Mouse (Mus musculus): ENCODE measurements at regions not wholly inside any gene's neighbourhood (a gene's known extent, or its start where the extent isn't known, plus 50 kb on each side); places are given as distances from the start of the nearest gene placed in this dataset.
A peak's percentile ranks its signal among the peaks of the same experiment; 100 is the strongest.

GRCm38 (mm10) chr9:101342887-101343286, 91.3 kb upstream of the Ppp2r3a start:
- DNase-seq, result no peak

GRCm38 (mm10) chr9:101340796-101341465, 89.3 kb upstream of the Ppp2r3a start:
- DNase-seq, result no peak

GRCm38 (mm10) chr9:101329032-101329824, 77.6 kb upstream of the Ppp2r3a start:
- DNase-seq, result no peak

- DNase-seq, result no peak
These were observed 75.4 kb upstream of the Ppp2r3a start for GRCm38 (mm10) chr9:101326961-101327360.

GRCm38 (mm10) chr9:101314036-101314435, 62.4 kb upstream of the Ppp2r3a start:
- peak; percentile 31 for DNase-seq

- no peak for DNase-seq
These were observed 54.9 kb upstream of the Ppp2r3a start for GRCm38 (mm10) chr9:101306408-101306935.

- no peak for DNase-seq
These were observed 54.1 kb upstream of the Ppp2r3a start for GRCm38 (mm10) chr9:101305730-101306129.

Measured in cerebellum, adult 11 months (tissue).